Mouse (Mus musculus) left cerebral cortex, postnatal 4 days (tissue): Measurements from ENCODE around the gene Ptgs1. TPM values are rescaled to one million over a fixed set of nuclear protein-coding genes. Genes with fewer than 3 reads are reported as not detected.

ENCODE experiments used
- total RNA-seq, 2 experiments: library from RNA; stranded (reverse); gene quantifications; 2 replicates each; pipeline ENCODE4 v1.2.3; 2021

Ptgs1 gene
- total RNA-seq, 2 experiments from 2014 or later: 5.5 to 7.1 TPM

Other genes with a start within 250 kb of the Ptgs1 start
- 100 to 1,000 TPM; 136 to 151 TPM for gene Ndufa8, start 181.0 kb upstream of the Ptgs1 start, total RNA-seq
- gene Morn5, start 181.0 kb upstream of the Ptgs1 start, total RNA-seq: 1 to 10 TPM; 1.4 to 3.2 TPM
- 10 to 100 TPM; 53.3 to 53.7 TPM for gene Lhx6, start 125.0 kb upstream of the Ptgs1 start, total RNA-seq
- gene Mrrf, start 94.0 kb upstream of the Ptgs1 start, total RNA-seq: 10 to 100 TPM; 12.9 to 21.4 TPM
- 10 to 100 TPM; 48.1 to 52.6 TPM for gene Rbm18, start 93.7 kb upstream of the Ptgs1 start, total RNA-seq
- gene Olfr338, start 143.1 kb downstream of the Ptgs1 start, total RNA-seq: not detected
- not detected for gene Olfr339, start 188.5 kb downstream of the Ptgs1 start, total RNA-seq
- gene Olfr340, start 222.2 kb downstream of the Ptgs1 start, total RNA-seq: not detected